Mouse (Mus musculus) spleen, adult 2 months (tissue): Measurements from ENCODE around the gene Ccdc120.
"Not testable (repeated sequence)": the region's sequence is repeated elsewhere in the genome, so short reads cannot be mapped to it uniquely, and the experiment has no call there.

Experiments
- CTCF ChIP-seq: fragments of 200-500 bp; IDR thresholded peaks from 2 replicates; pipeline ENCODE4 v1.5.1; 2011; ENCODE audit warnings: mild to moderate bottlenecking, inconsistent platforms; ENCODE audit not compliant: insufficient read depth, insufficient read length, insufficient replicate concordance; ENCODE audit errors: extremely low read depth
- POLR2A ChIP-seq: fragments of 200-500 bp; IDR thresholded peaks from 2 replicates; pipeline ENCODE4 v1.6.1; 2011; ENCODE audit warnings: low read depth, low read length, inconsistent platforms

- TF ChIP-seq CTCF, POLR2A: not testable (repeated sequence)
Measured at GRCm38 (mm10) chrX:7713764-7714134, 37.0 kb downstream of the Ccdc120 start.
